Mouse (Mus musculus): Measurements from ENCODE around the gene Grik5.

GRCm38 (mm10) chr7:25099581-25099980 is 27.4 kb upstream of the Grik5 start:
- TF ChIP-seq CTCF (IDR thresholded peaks at IDR 0.05; ENCODE audit: insufficient read depth, low read length) (peak; percentile 19; the same call in 1 of the 2 replicates), POLR2A (IDR thresholded peaks at IDR 0.05; ENCODE audit: borderline replicate concordance, extremely low read depth, low read depth, low read length) (no peak)

Measured in lung, adult 2 months (tissue).